ENCODE assay signal across 11 mouse cellular contexts in genomic region chr2:166010321-166010720, GRCm38 (mm10). TPM values are rescaled to one million over a fixed set of nuclear protein-coding genes. Genes with fewer than 3 reads are reported as not detected.
DNase-seq lines count a peak whose midpoint lies in the region; ATAC-seq and TF ChIP-seq lines count a peak whose summit lies in the region.
"Had no signal": no experiment of that assay in that cellular context is flagged by ENCODE, and none has a peak within 500 bp of the region (broad histone marks: within the 10 kb centered on the region; RNA-seq: fewer than 3 reads in every experiment).

No protein-coding gene starts in this region.

- TF ChIP-seq POLR2A in brain, embryonic 14.5 days (IDR thresholded peaks at IDR 0.05; ENCODE audit: borderline replicate concordance, extremely low read depth, insufficient read depth, insufficient read length, poor library complexity, severe bottlenecking) = no peak

- peak overlapping the region; percentile 78 for H3K27ac ChIP-seq in forebrain, embryonic 15.5 days (replicated peaks)
- no peak overlapping the region for H3K27ac ChIP-seq in forebrain, embryonic 11.5 days (ENCODE audit: low read depth, low read length)
- 0 out of 2 replicates have a peak overlapping the region, but pooled peaks have one; percentile 61 for H3K27ac ChIP-seq in hindbrain, embryonic 15.5 days (replicated peaks)
- H3K27ac ChIP-seq in hindbrain, embryonic 13.5 days = no peak overlapping the region
- peak overlapping the region; percentile 46; the same call in 1 of the 2 replicates for H3K27ac ChIP-seq in midbrain, embryonic 12.5 days (replicated peaks)
- H3K27ac ChIP-seq: liver, embryonic 12.5 days had no signal

- H3K36me3 ChIP-seq in forebrain, embryonic 15.5 days = no peaks in the 10 kb centered on the region
- H3K36me3 ChIP-seq in forebrain, embryonic 11.5 days (ENCODE audit: control insufficient read depth, insufficient read depth, low read length) = no peaks in the 10 kb centered on the region
- H3K36me3 ChIP-seq in hindbrain, embryonic 15.5 days = no peaks in the 10 kb centered on the region
- H3K36me3 ChIP-seq in hindbrain, embryonic 13.5 days = no peaks in the 10 kb centered on the region
- H3K36me3 ChIP-seq in midbrain, embryonic 12.5 days = 0 out of 2 replicates have a peak, but pooled peaks cover 3% of the 10 kb centered on the region
- H3K36me3 ChIP-seq: liver, embryonic 12.5 days had no signal

- no peak for DNase-seq in forebrain, embryonic 11.5 days (ENCODE audit: low spot score)
- peak; percentile 51 for DNase-seq in brain, embryonic 14.5 days (ENCODE audit: low read depth)
- no peak for DNase-seq in ovary, postnatal 10 days (ENCODE audit: low spot score)
- DNase-seq: lung, postnatal 36 days; retina, postnatal 1 day had no signal

- peaks cover 33% of the 10 kb centered on the region for H3K4me1 ChIP-seq in forebrain, embryonic 15.5 days
- H3K4me1 ChIP-seq in forebrain, embryonic 11.5 days (replicated peaks; ENCODE audit: control insufficient read depth, insufficient read depth, low read length) = peaks cover 3% of the 10 kb centered on the region; the same call in 1 of the 2 replicates
- H3K4me1 ChIP-seq in hindbrain, embryonic 15.5 days (replicated peaks) = peaks cover 26% of the 10 kb centered on the region
- H3K4me1 ChIP-seq in hindbrain, embryonic 13.5 days (replicated peaks) = peaks cover 33% of the 10 kb centered on the region
- H3K4me1 ChIP-seq in midbrain, embryonic 12.5 days = peaks cover 24% of the 10 kb centered on the region

- no peak for ATAC-seq in forebrain, embryonic 15.5 days (replicated peaks)
- ATAC-seq in forebrain, embryonic 11.5 days (replicated peaks; ENCODE audit: low FRiP score) = no peak
- no peak for ATAC-seq in hindbrain, embryonic 15.5 days (ENCODE audit: low FRiP score, low read depth)
- no peak for ATAC-seq in hindbrain, embryonic 13.5 days (ENCODE audit: low FRiP score)
- ATAC-seq in midbrain, embryonic 12.5 days (ENCODE audit: low FRiP score, low read depth) = no peak
- no peak for ATAC-seq in erythroblast, adult 5-6 weeks (replicated peaks; ENCODE audit: low FRiP score, poor library complexity, severe bottlenecking)
- ATAC-seq: liver, embryonic 12.5 days had no signal

- H3K9me3 ChIP-seq in forebrain, embryonic 15.5 days = no peaks in the 10 kb centered on the region
- no peaks in the 10 kb centered on the region for H3K9me3 ChIP-seq in forebrain, embryonic 11.5 days (ENCODE audit: control insufficient read depth, low read length)
- no peaks in the 10 kb centered on the region for H3K9me3 ChIP-seq in hindbrain, embryonic 15.5 days
- no peaks in the 10 kb centered on the region for H3K9me3 ChIP-seq in hindbrain, embryonic 13.5 days
- no peaks in the 10 kb centered on the region for H3K9me3 ChIP-seq in midbrain, embryonic 12.5 days
- H3K9me3 ChIP-seq: liver, embryonic 12.5 days had no signal

- H3K4me2 ChIP-seq in forebrain, embryonic 15.5 days (replicated peaks) = no peak overlapping the region; the same call in 1 of the 2 replicates
- H3K4me2 ChIP-seq in forebrain, embryonic 11.5 days (ENCODE audit: low read depth, low read length, severe bottlenecking) = no peak overlapping the region
- 0 out of 2 replicates have a peak overlapping the region, but pooled peaks have one; percentile 9 for H3K4me2 ChIP-seq in hindbrain, embryonic 15.5 days
- H3K4me2 ChIP-seq in hindbrain, embryonic 13.5 days = no peak overlapping the region
- H3K4me2 ChIP-seq in midbrain, embryonic 12.5 days (replicated peaks) = no peak overlapping the region
- H3K4me2 ChIP-seq: liver, embryonic 12.5 days had no signal

- H3K4me3 ChIP-seq in forebrain, embryonic 15.5 days = no peak overlapping the region
- H3K4me3 ChIP-seq in forebrain, embryonic 11.5 days (ENCODE audit: low read depth, low read length) = no peak overlapping the region
- no peak overlapping the region for H3K4me3 ChIP-seq in hindbrain, embryonic 15.5 days
- H3K4me3 ChIP-seq in hindbrain, embryonic 13.5 days = no peak overlapping the region
- H3K4me3 ChIP-seq in midbrain, embryonic 12.5 days = no peak overlapping the region
- H3K4me3 ChIP-seq: liver, embryonic 12.5 days had no signal

- 53% methylated on average over 12 of the region's 12 CpGs for WGBS in forebrain, embryonic 15.5 days
- WGBS in forebrain, embryonic 11.5 days = 76% methylated on average over 12 of the region's 12 CpGs
- WGBS in hindbrain, embryonic 15.5 days = 44% methylated on average over 12 of the region's 12 CpGs
- WGBS in hindbrain, embryonic 13.5 days = 59% methylated on average over 12 of the region's 12 CpGs
- 66% methylated on average over 12 of the region's 12 CpGs for WGBS in midbrain, embryonic 12.5 days

- no peak for TF ChIP-seq CTCF in brain, embryonic 14.5 days (IDR thresholded peaks at IDR 0.05; ENCODE audit: borderline replicate concordance, extremely low read depth, insufficient read depth, insufficient read length)

- H3K27me3 ChIP-seq in forebrain, embryonic 15.5 days = no peaks in the 10 kb centered on the region
- no peaks in the 10 kb centered on the region for H3K27me3 ChIP-seq in forebrain, embryonic 11.5 days (ENCODE audit: control insufficient read depth, insufficient read depth, low read length)
- no peaks in the 10 kb centered on the region for H3K27me3 ChIP-seq in hindbrain, embryonic 15.5 days
- no peaks in the 10 kb centered on the region for H3K27me3 ChIP-seq in hindbrain, embryonic 13.5 days
- no peaks in the 10 kb centered on the region for H3K27me3 ChIP-seq in midbrain, embryonic 12.5 days

- no peak overlapping the region for H3K9ac ChIP-seq in forebrain, embryonic 15.5 days (replicated peaks)
- H3K9ac ChIP-seq in forebrain, embryonic 11.5 days (ENCODE audit: low read length) = no peak overlapping the region
- H3K9ac ChIP-seq in hindbrain, embryonic 15.5 days = no peak overlapping the region
- H3K9ac ChIP-seq in hindbrain, embryonic 13.5 days = no peak overlapping the region
- H3K9ac ChIP-seq in midbrain, embryonic 12.5 days (replicated peaks) = no peak overlapping the region
- H3K9ac ChIP-seq: liver, embryonic 12.5 days had no signal

RNA-seq across cellular contexts. Expression of gene Ncoa3, which starts 17.9 kb away (rescaled TPM):
- polyA plus RNA-seq in forebrain, embryonic 15.5 days (2015; fragmentation: Nextera tagmentation; extraction: Ambion mirVana) = 9.7 and 10.3 TPM in 2 replicates
- 17.4 and 18.1 TPM in 2 replicates for polyA plus RNA-seq in forebrain, embryonic 11.5 days (2014; fragmentation: Nextera tagmentation; extraction: Ambion mirVana)
- 14.0 and 15.1 TPM in 2 replicates for polyA plus RNA-seq in hindbrain, embryonic 15.5 days (2015; fragmentation: Nextera tagmentation; extraction: Ambion mirVana)
- polyA plus RNA-seq in hindbrain, embryonic 13.5 days (2015; fragmentation: Nextera tagmentation; extraction: Ambion mirVana) = 12.0 and 13.1 TPM in 2 replicates
- 20.4 and 28.5 TPM in 2 replicates for polyA plus RNA-seq in brain, embryonic 14.5 days (2012; rRNA removed)
- 15.3 and 15.7 TPM in 2 replicates for polyA plus RNA-seq in midbrain, embryonic 12.5 days (2016; fragmentation: Nextera tagmentation; extraction: Ambion mirVana)
- 9.2 and 13.4 TPM in 2 replicates for total RNA-seq in erythroblast, adult 5-6 weeks (2015; ENCODE audit: low replicate concordance)
- 10.4 and 12.7 TPM in 2 replicates for total RNA-seq in erythroblast, adult 5-6 weeks (2017; ENCODE audit: low replicate concordance)

Comparison
In these comparisons a context has a peak if more than half of its experiments do, and no peak if none do; other contexts are left out.
1. H3K27ac ChIP-seq: peak in forebrain, embryonic 15.5 days (single experiment), hindbrain, embryonic 15.5 days (single experiment) and midbrain, embryonic 12.5 days (single experiment); none in forebrain, embryonic 11.5 days (single experiment) and hindbrain, embryonic 13.5 days (single experiment).